Mouse (Mus musculus): ENCODE results near the gene Ablim1. TPM values are rescaled to one million over a fixed set of nuclear protein-coding genes. Genes with fewer than 3 reads are reported as not detected.

Ablim1 gene
- polyA plus RNA-seq, 1 experiment from 2014 or later, result 52.8 TPM

DNA sequence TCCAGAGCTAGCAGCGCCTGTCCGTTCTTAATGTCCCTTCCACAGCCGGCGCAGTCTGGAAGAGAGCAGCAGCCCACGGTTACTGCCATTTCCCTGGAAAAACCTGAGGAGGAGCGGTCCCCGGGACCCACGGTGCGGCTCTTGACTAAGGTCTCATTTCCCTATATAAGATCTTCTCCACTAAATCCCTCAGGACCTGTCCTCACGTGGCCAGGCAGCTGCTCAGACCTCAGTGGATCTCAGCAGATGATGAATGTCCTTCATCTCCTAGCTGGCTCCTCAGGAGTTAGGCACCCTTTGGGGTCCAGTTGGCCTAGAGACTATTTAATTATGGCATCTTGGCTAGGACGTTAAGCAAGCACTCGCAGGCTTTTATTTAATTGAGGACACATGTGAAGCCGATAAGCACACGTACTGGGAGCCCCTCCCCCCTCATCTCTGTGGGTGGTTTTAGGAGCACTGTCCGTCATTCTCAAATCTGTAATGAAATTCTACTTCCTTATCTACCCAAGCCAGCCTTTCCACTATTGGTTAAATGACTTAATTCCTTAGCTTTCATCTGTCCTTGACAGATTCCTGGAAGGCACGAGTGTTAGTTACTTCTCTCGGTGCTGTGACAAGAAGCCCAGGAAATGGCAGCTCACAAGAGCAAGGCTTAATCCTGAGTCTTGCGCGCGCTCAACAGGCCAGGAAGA lies 179.9 kb downstream of the Ablim1 start:
- Histone ChIP-seq H3K9ac (replicated peaks; ENCODE audit: low read length) (no peak overlapping the region; the same call in 1 of the 2 replicates), H3K36me3 (ENCODE audit: control insufficient read depth, insufficient read depth, low read length) (no peaks in the 10 kb centered on the region), H3K9me3 (ENCODE audit: control insufficient read depth, low read length) (no peaks in the 10 kb centered on the region), H3K4me3 (replicated peaks; ENCODE audit: low read depth, low read length) (peak overlapping the region; percentile 19), H3K4me1 (ENCODE audit: control insufficient read depth, insufficient read depth, low read length) (peaks cover 22% of the 10 kb centered on the region), H3K27ac (replicated peaks; ENCODE audit: low read depth, low read length) (peak overlapping the region; percentile 76), H3K4me2 (ENCODE audit: low read length) (peak overlapping the region; percentile 39), H3K27me3 (ENCODE audit: control insufficient read depth, insufficient read depth, low read length) (no peaks in the 10 kb centered on the region)
- DNase-seq (peak; percentile 83), ATAC-seq (ENCODE audit: low FRiP score, low TSS enrichment) (peak; percentile 76)
- WGBS, result 41% methylated on average over 20 of the region's 20 CpGs

DNA sequence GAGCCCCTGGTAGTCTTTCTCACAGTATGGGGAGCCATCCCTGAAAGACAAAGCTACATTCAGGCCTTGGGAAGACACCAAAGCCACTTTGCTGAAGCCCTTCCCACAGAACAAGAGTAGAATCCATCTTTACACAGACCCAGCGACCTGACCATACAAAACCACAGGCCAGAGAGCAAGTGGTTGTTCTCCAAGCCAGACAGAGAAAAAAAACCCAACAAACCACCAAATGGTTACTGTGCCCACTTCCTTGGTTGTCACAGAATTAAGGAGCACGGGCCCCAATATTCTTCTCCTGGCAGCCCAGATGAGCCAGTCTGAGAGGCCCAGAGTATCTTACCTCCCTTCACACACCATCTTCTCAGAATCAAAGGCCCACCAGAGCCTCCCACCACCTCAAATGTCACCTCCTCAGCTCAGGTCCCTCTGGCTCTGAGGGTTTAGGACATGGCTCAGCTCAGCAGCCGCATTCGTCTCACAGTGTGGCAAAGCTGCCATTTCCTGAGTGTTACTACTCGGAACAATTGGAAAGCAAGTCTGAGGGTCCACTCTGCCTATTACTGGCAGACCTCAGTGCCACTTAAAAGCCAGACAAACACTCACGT lies 181.7 kb downstream of the Ablim1 start:
- Histone ChIP-seq H3K4me2 (ENCODE audit: low read length) (peak overlapping the region; percentile 39), H3K27ac (replicated peaks; ENCODE audit: low read depth, low read length) (no peak overlapping the region)

DNA sequence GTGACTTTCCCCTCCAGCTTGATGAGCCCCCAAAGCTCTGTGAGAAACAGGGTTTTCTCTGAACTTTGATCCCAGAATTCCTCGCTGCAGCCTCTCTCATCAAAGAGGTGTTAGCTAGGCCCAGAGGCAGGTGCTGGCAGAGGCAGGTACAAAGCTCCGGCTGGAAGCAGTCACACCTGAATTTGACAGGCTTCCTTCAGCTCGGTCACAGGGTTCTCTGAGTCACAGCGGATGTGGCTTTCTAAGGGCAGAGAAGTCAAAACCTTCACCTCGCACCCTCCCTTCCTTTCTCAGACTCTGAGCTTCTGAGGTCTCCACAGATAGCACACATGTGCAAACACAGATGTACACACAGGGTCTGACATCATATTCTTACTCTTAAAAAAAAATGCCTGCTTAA lies 182.4 kb downstream of the Ablim1 start:
- Histone ChIP-seq H3K4me2 (ENCODE audit: low read length) (peak overlapping the region; percentile 10; the same call in 1 of the 2 replicates), H3K36me3 (ENCODE audit: control insufficient read depth, insufficient read depth, low read length) (no peaks in the 10 kb centered on the region), H3K9ac (replicated peaks; ENCODE audit: low read length) (no peak overlapping the region), H3K4me3 (replicated peaks; ENCODE audit: low read depth, low read length) (no peak overlapping the region), H3K4me1 (ENCODE audit: control insufficient read depth, insufficient read depth, low read length) (peaks cover 26% of the 10 kb centered on the region), H3K27me3 (ENCODE audit: control insufficient read depth, insufficient read depth, low read length) (no peaks in the 10 kb centered on the region), H3K9me3 (ENCODE audit: control insufficient read depth, low read length) (no peaks in the 10 kb centered on the region), H3K27ac (replicated peaks; ENCODE audit: low read depth, low read length) (no peak overlapping the region)
- DNase-seq, result no peak
- 90% methylated on average over 5 of the region's 5 CpGs for WGBS
- ATAC-seq (ENCODE audit: low FRiP score, low TSS enrichment), result no peak

More for the DNA sequence above, 181.7 kb downstream of the Ablim1 start:
- WGBS, result 82% methylated on average over 6 of the region's 6 CpGs
- ATAC-seq (ENCODE audit: low FRiP score, low TSS enrichment) (no peak), DNase-seq (no peak)
- Histone ChIP-seq H3K36me3 (ENCODE audit: control insufficient read depth, insufficient read depth, low read length) (no peaks in the 10 kb centered on the region), H3K9me3 (ENCODE audit: control insufficient read depth, low read length) (no peaks in the 10 kb centered on the region), H3K9ac (replicated peaks; ENCODE audit: low read length) (no peak overlapping the region), H3K27me3 (ENCODE audit: control insufficient read depth, insufficient read depth, low read length) (no peaks in the 10 kb centered on the region), H3K4me1 (ENCODE audit: control insufficient read depth, insufficient read depth, low read length) (peaks cover 22% of the 10 kb centered on the region), H3K4me3 (replicated peaks; ENCODE audit: low read depth, low read length) (no peak overlapping the region)

DNA sequence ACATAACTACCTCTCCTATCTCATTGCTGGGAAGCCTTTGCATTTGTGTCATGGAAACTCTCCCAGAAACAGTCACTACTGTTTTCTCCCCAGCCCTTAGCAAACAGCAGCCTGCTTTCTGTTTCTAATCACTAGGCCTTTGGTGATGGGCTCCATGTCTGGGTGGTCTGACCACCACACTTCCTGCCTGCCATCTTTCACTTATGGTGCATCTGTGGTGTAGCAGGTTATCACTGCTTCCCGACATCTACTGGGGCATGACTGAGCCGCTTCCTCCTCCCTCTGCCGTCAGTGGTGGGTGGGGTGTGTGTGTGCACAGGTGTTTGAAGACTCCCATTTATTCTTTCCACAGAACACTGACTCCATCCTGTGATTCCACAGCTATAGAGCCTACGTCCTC lies 183.4 kb downstream of the Ablim1 start:
- Histone ChIP-seq H3K27ac (replicated peaks; ENCODE audit: low read depth, low read length) (no peak overlapping the region), H3K9ac (replicated peaks; ENCODE audit: low read length) (no peak overlapping the region), H3K4me2 (ENCODE audit: low read length) (no peak overlapping the region), H3K4me1 (ENCODE audit: control insufficient read depth, insufficient read depth, low read length) (peaks cover 26% of the 10 kb centered on the region), H3K9me3 (ENCODE audit: control insufficient read depth, low read length) (no peaks in the 10 kb centered on the region), H3K27me3 (ENCODE audit: control insufficient read depth, insufficient read depth, low read length) (no peaks in the 10 kb centered on the region), H3K36me3 (ENCODE audit: control insufficient read depth, insufficient read depth, low read length) (no peaks in the 10 kb centered on the region), H3K4me3 (replicated peaks; ENCODE audit: low read depth, low read length) (no peak overlapping the region)
- 84% methylated on average over 4 of the region's 4 CpGs for WGBS
- ATAC-seq (ENCODE audit: low FRiP score, low TSS enrichment), result no peak
- DNase-seq, result no peak

DNA sequence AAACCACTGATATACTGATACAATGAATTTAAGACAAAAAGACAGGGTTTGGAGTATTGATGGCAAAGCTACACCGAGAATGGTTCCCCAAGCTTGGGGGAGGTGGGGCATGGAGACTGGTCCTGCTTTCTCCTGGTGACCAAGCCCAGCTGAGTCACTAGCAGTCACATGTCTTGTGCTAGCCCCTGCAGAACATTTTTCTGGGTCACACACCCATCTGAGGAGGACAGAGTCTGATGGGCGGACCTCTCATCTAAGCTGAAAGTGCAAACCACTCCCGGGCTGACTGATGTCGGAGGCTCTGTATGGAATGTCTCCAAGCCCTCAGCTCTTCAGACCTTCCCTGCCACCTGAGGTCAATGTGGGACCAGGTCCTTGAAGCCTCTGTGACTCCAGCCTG lies 184.1 kb downstream of the Ablim1 start:
- Histone ChIP-seq H3K4me2 (ENCODE audit: low read length) (no peak overlapping the region), H3K4me3 (replicated peaks; ENCODE audit: low read depth, low read length) (no peak overlapping the region), H3K27me3 (ENCODE audit: control insufficient read depth, insufficient read depth, low read length) (no peaks in the 10 kb centered on the region), H3K4me1 (ENCODE audit: control insufficient read depth, insufficient read depth, low read length) (peaks cover 20% of the 10 kb centered on the region), H3K27ac (replicated peaks; ENCODE audit: low read depth, low read length) (no peak overlapping the region), H3K9me3 (ENCODE audit: control insufficient read depth, low read length) (no peaks in the 10 kb centered on the region), H3K9ac (replicated peaks; ENCODE audit: low read length) (no peak overlapping the region), H3K36me3 (ENCODE audit: control insufficient read depth, insufficient read depth, low read length) (no peaks in the 10 kb centered on the region)
- ATAC-seq (ENCODE audit: low FRiP score, low TSS enrichment), result no peak
- DNase-seq, result no peak
- WGBS, result 84% methylated on average over 4 of the region's 4 CpGs

DNA sequence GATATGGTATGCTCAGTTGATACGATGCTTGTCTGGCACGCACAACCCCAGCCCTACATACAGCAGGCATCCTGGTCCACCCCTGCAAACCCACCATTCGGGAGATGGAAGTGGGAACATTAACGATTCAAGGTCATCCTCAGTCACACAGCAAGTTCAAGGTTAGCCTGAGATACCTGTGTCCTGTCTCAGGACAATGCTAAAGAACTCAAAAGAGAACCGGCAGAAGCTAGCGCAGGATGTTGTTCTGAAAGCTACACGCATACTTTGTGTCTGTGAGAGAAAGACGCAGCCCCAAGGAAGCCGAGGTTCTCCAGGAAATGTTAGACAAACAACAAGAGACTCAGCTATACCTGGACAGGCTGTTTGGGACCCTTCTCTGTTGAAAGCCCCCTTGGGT lies 185.0 kb downstream of the Ablim1 start:
- Histone ChIP-seq H3K4me2 (ENCODE audit: low read length) (no peak overlapping the region), H3K4me1 (ENCODE audit: control insufficient read depth, insufficient read depth, low read length) (peaks cover 16% of the 10 kb centered on the region), H3K27me3 (ENCODE audit: control insufficient read depth, insufficient read depth, low read length) (no peaks in the 10 kb centered on the region), H3K36me3 (ENCODE audit: control insufficient read depth, insufficient read depth, low read length) (no peaks in the 10 kb centered on the region), H3K9ac (replicated peaks; ENCODE audit: low read length) (no peak overlapping the region), H3K4me3 (replicated peaks; ENCODE audit: low read depth, low read length) (no peak overlapping the region), H3K27ac (replicated peaks; ENCODE audit: low read depth, low read length) (no peak overlapping the region), H3K9me3 (ENCODE audit: control insufficient read depth, low read length) (no peaks in the 10 kb centered on the region)
- WGBS, result 90% methylated on average over 9 of the region's 9 CpGs
- ATAC-seq (ENCODE audit: low FRiP score, low TSS enrichment) (no peak), DNase-seq (no peak)

DNA sequence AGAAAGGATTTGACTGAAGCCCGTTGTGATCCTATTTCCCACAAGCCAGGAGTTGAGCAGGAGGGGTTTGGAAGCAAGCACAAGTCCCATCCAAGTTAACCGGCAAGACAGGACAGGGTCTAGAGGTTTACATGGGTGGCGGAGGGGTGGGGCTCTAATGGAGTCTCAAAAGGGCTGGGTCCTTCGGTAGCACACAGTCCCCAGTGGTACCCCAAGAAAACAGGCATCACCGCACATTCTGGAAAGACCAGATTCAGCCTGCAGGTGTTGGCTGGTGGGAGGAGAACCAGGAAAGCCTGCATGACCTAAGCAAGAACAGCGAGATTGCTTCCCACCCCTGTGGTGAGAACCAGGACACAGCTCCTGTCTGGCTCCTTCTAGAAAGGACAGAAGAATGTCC lies 186.7 kb downstream of the Ablim1 start:
- Histone ChIP-seq H3K36me3 (ENCODE audit: control insufficient read depth, insufficient read depth, low read length) (no peaks in the 10 kb centered on the region), H3K27ac (replicated peaks; ENCODE audit: low read depth, low read length) (no peak overlapping the region), H3K9me3 (ENCODE audit: control insufficient read depth, low read length) (no peaks in the 10 kb centered on the region), H3K4me3 (replicated peaks; ENCODE audit: low read depth, low read length) (no peak overlapping the region), H3K27me3 (ENCODE audit: control insufficient read depth, insufficient read depth, low read length) (no peaks in the 10 kb centered on the region), H3K4me2 (ENCODE audit: low read length) (no peak overlapping the region), H3K9ac (replicated peaks; ENCODE audit: low read length) (no peak overlapping the region), H3K4me1 (ENCODE audit: control insufficient read depth, insufficient read depth, low read length) (peaks cover 4% of the 10 kb centered on the region; the same call in 1 of the 2 replicates)
- no peak for ATAC-seq (ENCODE audit: low FRiP score, low TSS enrichment)
- 52% methylated on average over 6 of the region's 6 CpGs for WGBS
- DNase-seq, result no peak

DNA sequence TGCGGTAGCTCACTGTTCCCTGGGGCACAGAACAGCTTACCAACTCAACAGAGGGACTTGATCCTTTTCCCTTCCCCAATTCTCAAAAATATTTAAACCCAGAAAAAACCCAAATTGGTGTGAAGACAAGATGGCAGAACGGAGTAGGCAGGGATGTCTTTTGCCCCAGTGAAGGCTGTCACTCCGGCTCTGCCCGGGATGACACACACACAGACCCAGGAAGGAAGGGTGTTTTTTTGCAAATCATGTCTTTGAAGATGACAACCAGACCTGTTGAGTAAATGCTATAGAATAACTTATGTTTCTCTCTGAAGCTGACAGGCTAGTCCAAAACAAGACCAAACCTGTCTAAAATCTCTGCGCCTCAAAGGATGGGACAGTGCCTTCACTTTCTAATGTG lies 187.2 kb downstream of the Ablim1 start:
- Histone ChIP-seq H3K27me3 (ENCODE audit: control insufficient read depth, insufficient read depth, low read length) (no peaks in the 10 kb centered on the region), H3K4me2 (ENCODE audit: low read length) (no peak overlapping the region), H3K4me1 (ENCODE audit: control insufficient read depth, insufficient read depth, low read length) (peaks cover 4% of the 10 kb centered on the region; the same call in 1 of the 2 replicates), H3K36me3 (ENCODE audit: control insufficient read depth, insufficient read depth, low read length) (no peaks in the 10 kb centered on the region), H3K9me3 (ENCODE audit: control insufficient read depth, low read length) (no peaks in the 10 kb centered on the region), H3K9ac (replicated peaks; ENCODE audit: low read length) (no peak overlapping the region), H3K27ac (replicated peaks; ENCODE audit: low read depth, low read length) (no peak overlapping the region), H3K4me3 (replicated peaks; ENCODE audit: low read depth, low read length) (no peak overlapping the region)
- 78% methylated on average over 5 of the region's 5 CpGs for WGBS
- no peak for DNase-seq
- no peak for ATAC-seq (ENCODE audit: low FRiP score, low TSS enrichment)

DNA sequence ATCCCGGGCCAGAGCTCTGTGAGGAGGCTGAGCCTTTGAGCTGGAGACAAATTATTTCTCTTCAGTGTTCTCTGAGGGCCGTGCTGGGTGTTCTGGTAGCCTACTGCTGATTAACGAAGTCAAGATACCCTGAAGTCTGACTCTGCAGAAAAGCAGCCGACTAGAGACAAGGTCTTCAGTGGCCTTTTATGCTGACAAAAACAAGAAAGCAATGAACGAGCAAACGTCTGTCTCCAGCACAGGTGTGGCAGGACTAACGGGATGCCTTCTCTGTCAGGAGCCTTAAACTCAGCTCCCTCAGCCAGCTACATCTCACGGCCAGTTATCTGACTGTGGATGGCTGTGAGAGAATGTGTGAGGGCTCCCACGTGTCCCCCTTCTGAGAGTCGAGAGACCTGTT lies 187.8 kb downstream of the Ablim1 start:
- Histone ChIP-seq H3K4me3 (replicated peaks; ENCODE audit: low read depth, low read length) (no peak overlapping the region), H3K9me3 (ENCODE audit: control insufficient read depth, low read length) (no peaks in the 10 kb centered on the region), H3K36me3 (ENCODE audit: control insufficient read depth, insufficient read depth, low read length) (no peaks in the 10 kb centered on the region), H3K27me3 (ENCODE audit: control insufficient read depth, insufficient read depth, low read length) (no peaks in the 10 kb centered on the region), H3K9ac (replicated peaks; ENCODE audit: low read length) (no peak overlapping the region), H3K27ac (replicated peaks; ENCODE audit: low read depth, low read length) (no peak overlapping the region), H3K4me1 (ENCODE audit: control insufficient read depth, insufficient read depth, low read length) (peaks cover 4% of the 10 kb centered on the region; the same call in 1 of the 2 replicates), H3K4me2 (ENCODE audit: low read length) (no peak overlapping the region)
- ATAC-seq (ENCODE audit: low FRiP score, low TSS enrichment) (no peak), DNase-seq (no peak)
- WGBS, result 80% methylated on average over 10 of the region's 10 CpGs
